Mouse (Mus musculus): ENCODE measurements around the gene Btg1-ps2. TPM values are rescaled to one million over a fixed set of nuclear protein-coding genes. Genes with fewer than 3 reads are reported as not detected.
A peak's percentile ranks its signal among the peaks of the same experiment; 100 is the strongest.
"Not testable (repeated sequence)": the region's sequence is repeated elsewhere in the genome, so short reads cannot be mapped to it uniquely, and the experiment has no call there.

Btg1-ps2 gene
- not detected in 2 replicates for polyA plus RNA-seq (2014; fragmentation: Nextera tagmentation; extraction: Ambion mirVana)

- not testable (repeated sequence) for H3K27ac ChIP-seq (replicated peaks; ENCODE audit: low read depth, low read length); ATAC-seq (ENCODE audit: low read depth); H3K27me3 ChIP-seq (replicated peaks; ENCODE audit: control insufficient read depth, insufficient read depth, low read length); H3K4me1 ChIP-seq (ENCODE audit: control insufficient read depth, insufficient read depth, low read length); H3K36me3 ChIP-seq (ENCODE audit: control insufficient read depth, insufficient read depth, low read length); H3K9me3 ChIP-seq (ENCODE audit: control insufficient read depth, low read length); H3K4me2 ChIP-seq (ENCODE audit: low read depth, low read length); H3K9ac ChIP-seq (ENCODE audit: low read depth, low read length); DNase-seq (ENCODE audit: low spot score); H3K4me3 ChIP-seq (ENCODE audit: low read depth, low read length)
These were observed at the start of gene Btg1-ps2 for GRCm38 (mm10) chrX:38043014-38043413. Gene Btg1-ps2 (minus strand): TSS chrX:38043114.

- Histone ChIP-seq H3K4me1 (ENCODE audit: control insufficient read depth, insufficient read depth, low read length) (no peaks in the 10 kb centered on the region), H3K27ac (replicated peaks; ENCODE audit: low read depth, low read length) (no peak within 1 kb of the TSS), H3K9ac (ENCODE audit: low read depth, low read length) (no peak within 1 kb of the TSS), H3K27me3 (replicated peaks; ENCODE audit: control insufficient read depth, insufficient read depth, low read length) (no peaks in the 10 kb centered on the region), H3K4me3 (ENCODE audit: low read depth, low read length) (no peak within 1 kb of the TSS), H3K4me2 (ENCODE audit: low read depth, low read length) (no peak within 1 kb of the TSS), H3K9me3 (ENCODE audit: control insufficient read depth, low read length) (no peaks in the 10 kb centered on the region), H3K36me3 (ENCODE audit: control insufficient read depth, insufficient read depth, low read length) (no peaks in the 10 kb centered on the region)
- ATAC-seq (ENCODE audit: low read depth) (no peak), DNase-seq (ENCODE audit: low spot score) (no peak)
- WGBS, result 85% methylated on average over 9 of the region's 9 CpGs
These were observed 42.1 kb upstream of the Btg1-ps2 start, which contains the start of gene Rhox11 for GRCm38 (mm10) chrX:38085041-38085440. Gene Rhox11 (minus strand): TSS chrX:38085141.

DNA sequence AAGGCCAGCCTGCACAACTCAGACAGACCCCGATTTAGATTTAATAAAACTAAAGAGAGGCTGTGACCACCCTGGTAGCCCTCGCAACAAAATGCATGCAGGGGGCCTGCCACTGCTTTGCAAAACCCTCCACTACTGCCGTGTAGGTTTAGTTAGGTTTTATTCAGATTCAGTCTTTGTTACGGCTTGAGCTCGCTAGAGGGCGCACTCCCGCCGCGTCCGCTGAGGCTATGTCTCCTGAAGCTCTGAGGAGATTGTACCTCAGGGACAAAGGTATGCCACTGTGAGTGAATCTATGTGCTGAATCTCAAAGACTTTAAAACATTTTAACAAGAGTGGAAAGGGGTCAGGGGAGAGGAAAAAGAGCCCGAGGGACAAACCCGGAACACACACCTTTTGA, 41.3 kb upstream of the Btg1-ps2 start:
- no peaks in the 10 kb centered on the region for H3K36me3 ChIP-seq (ENCODE audit: control insufficient read depth, insufficient read depth, low read length)
- peak; percentile 6 for DNase-seq (ENCODE audit: low spot score)
- H3K9me3 ChIP-seq (ENCODE audit: control insufficient read depth, low read length), result no peaks in the 10 kb centered on the region
- H3K4me3 ChIP-seq (ENCODE audit: low read depth, low read length), result no peak overlapping the region
- no peak for ATAC-seq (ENCODE audit: low read depth)
- no peak overlapping the region for H3K27ac ChIP-seq (replicated peaks; ENCODE audit: low read depth, low read length)
- H3K4me1 ChIP-seq (ENCODE audit: control insufficient read depth, insufficient read depth, low read length), result no peaks in the 10 kb centered on the region
- WGBS, result 21% methylated on average over 11 of the region's 12 CpGs
- no peak overlapping the region for H3K9ac ChIP-seq (ENCODE audit: low read depth, low read length)
- H3K27me3 ChIP-seq (replicated peaks; ENCODE audit: control insufficient read depth, insufficient read depth, low read length), result no peaks in the 10 kb centered on the region
- no peak overlapping the region for H3K4me2 ChIP-seq (ENCODE audit: low read depth, low read length)

- no peaks in the 10 kb centered on the region for H3K36me3 ChIP-seq (ENCODE audit: control insufficient read depth, insufficient read depth, low read length)
- no peaks in the 10 kb centered on the region for H3K27me3 ChIP-seq (replicated peaks; ENCODE audit: control insufficient read depth, insufficient read depth, low read length)
- H3K4me3 ChIP-seq (ENCODE audit: low read depth, low read length), result no peak within 1 kb of the TSS
- no peak within 1 kb of the TSS for H3K9ac ChIP-seq (ENCODE audit: low read depth, low read length)
- H3K4me2 ChIP-seq (ENCODE audit: low read depth, low read length), result no peak within 1 kb of the TSS
- H3K4me1 ChIP-seq (ENCODE audit: control insufficient read depth, insufficient read depth, low read length), result no peaks in the 10 kb centered on the region
- no peaks in the 10 kb centered on the region for H3K9me3 ChIP-seq (ENCODE audit: control insufficient read depth, low read length)
- WGBS, result 90% methylated on average over 11 of the region's 11 CpGs
- H3K27ac ChIP-seq (replicated peaks; ENCODE audit: low read depth, low read length), result no peak within 1 kb of the TSS
- no peak for DNase-seq (ENCODE audit: low spot score)
- ATAC-seq (ENCODE audit: low read depth), result no peak
These were observed 23.3 kb upstream of the Btg1-ps2 start, which contains the start of gene Rhox10 for GRCm38 (mm10) chrX:38066175-38066574. Gene Rhox10 (plus strand): TSS chrX:38066475.

GRCm38 (mm10) chrX:38061544-38061943, 18.6 kb upstream of the Btg1-ps2 start:
- H3K36me3 ChIP-seq (ENCODE audit: control insufficient read depth, insufficient read depth, low read length), result no peaks in the 10 kb centered on the region
- H3K9ac ChIP-seq (ENCODE audit: low read depth, low read length), result no peak overlapping the region
- DNase-seq (ENCODE audit: low spot score) (peak; percentile 8), ATAC-seq (ENCODE audit: low read depth) (no peak)
- WGBS, result 0% methylated on average over 1 of the region's 1 CpGs
- H3K27me3 ChIP-seq (replicated peaks; ENCODE audit: control insufficient read depth, insufficient read depth, low read length), result no peaks in the 10 kb centered on the region
- H3K27ac ChIP-seq (replicated peaks; ENCODE audit: low read depth, low read length), result no peak overlapping the region
- H3K4me2 ChIP-seq (ENCODE audit: low read depth, low read length), result no peak overlapping the region
- no peaks in the 10 kb centered on the region for H3K9me3 ChIP-seq (ENCODE audit: control insufficient read depth, low read length)
- H3K4me1 ChIP-seq (ENCODE audit: control insufficient read depth, insufficient read depth, low read length), result no peaks in the 10 kb centered on the region
- H3K4me3 ChIP-seq (ENCODE audit: low read depth, low read length), result no peak overlapping the region

- no peaks in the 10 kb centered on the region for H3K27me3 ChIP-seq (replicated peaks; ENCODE audit: control insufficient read depth, insufficient read depth, low read length)
- DNase-seq (ENCODE audit: low spot score) (no peak), ATAC-seq (ENCODE audit: low read depth) (no peak)
- no peak overlapping the region for H3K4me3 ChIP-seq (ENCODE audit: low read depth, low read length)
- no peak overlapping the region for H3K4me2 ChIP-seq (ENCODE audit: low read depth, low read length)
- no peak overlapping the region for H3K9ac ChIP-seq (ENCODE audit: low read depth, low read length)
- WGBS, result 93% methylated on average over 4 of the region's 5 CpGs
- H3K9me3 ChIP-seq (ENCODE audit: control insufficient read depth, low read length), result no peaks in the 10 kb centered on the region
- no peak overlapping the region for H3K27ac ChIP-seq (replicated peaks; ENCODE audit: low read depth, low read length)
- no peaks in the 10 kb centered on the region for H3K4me1 ChIP-seq (ENCODE audit: control insufficient read depth, insufficient read depth, low read length)
- no peaks in the 10 kb centered on the region for H3K36me3 ChIP-seq (ENCODE audit: control insufficient read depth, insufficient read depth, low read length)
These were observed 3.2 kb downstream of the Btg1-ps2 start for GRCm38 (mm10) chrX:38039666-38040065.

DNA sequence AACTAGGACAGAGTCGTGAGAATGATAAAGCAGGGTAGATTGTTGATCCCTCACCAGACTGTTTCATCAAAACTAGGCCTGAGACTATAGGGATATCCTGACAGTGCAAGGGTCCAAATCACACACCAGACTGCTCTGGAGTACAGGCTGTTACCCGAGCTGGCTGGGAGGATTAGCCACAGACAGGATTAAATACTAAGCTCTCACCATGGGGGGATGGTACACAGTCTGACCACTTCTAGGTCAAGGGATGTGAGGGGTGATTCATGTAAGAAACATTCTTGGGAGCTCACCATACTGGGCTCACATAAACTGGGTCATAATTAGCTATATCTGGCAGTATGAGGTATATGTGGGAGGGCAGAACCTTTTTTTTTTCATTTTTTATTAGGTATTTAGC, 9.1 kb downstream of the Btg1-ps2 start:
- no peaks in the 10 kb centered on the region for H3K27me3 ChIP-seq (replicated peaks; ENCODE audit: control insufficient read depth, insufficient read depth, low read length)
- H3K4me1 ChIP-seq (ENCODE audit: control insufficient read depth, insufficient read depth, low read length), result no peaks in the 10 kb centered on the region
- H3K9ac ChIP-seq (ENCODE audit: low read depth, low read length), result no peak overlapping the region
- 57% methylated on average over 2 of the region's 2 CpGs for WGBS
- no peaks in the 10 kb centered on the region for H3K36me3 ChIP-seq (ENCODE audit: control insufficient read depth, insufficient read depth, low read length)
- H3K4me3 ChIP-seq (ENCODE audit: low read depth, low read length), result no peak overlapping the region
- no peak for ATAC-seq (ENCODE audit: low read depth)
- no peak overlapping the region for H3K27ac ChIP-seq (replicated peaks; ENCODE audit: low read depth, low read length)
- DNase-seq (ENCODE audit: low spot score), result no peak
- no peaks in the 10 kb centered on the region for H3K9me3 ChIP-seq (ENCODE audit: control insufficient read depth, low read length)
- no peak overlapping the region for H3K4me2 ChIP-seq (ENCODE audit: low read depth, low read length)

- not testable (repeated sequence) for H3K4me3 ChIP-seq (ENCODE audit: low read depth, low read length); H3K4me1 ChIP-seq (ENCODE audit: control insufficient read depth, insufficient read depth, low read length); H3K4me2 ChIP-seq (ENCODE audit: low read depth, low read length); ATAC-seq (ENCODE audit: low read depth); H3K36me3 ChIP-seq (ENCODE audit: control insufficient read depth, insufficient read depth, low read length); H3K9me3 ChIP-seq (ENCODE audit: control insufficient read depth, low read length); H3K9ac ChIP-seq (ENCODE audit: low read depth, low read length); H3K27me3 ChIP-seq (replicated peaks; ENCODE audit: control insufficient read depth, insufficient read depth, low read length); DNase-seq (ENCODE audit: low spot score); H3K27ac ChIP-seq (replicated peaks; ENCODE audit: low read depth, low read length)
These were observed 24.3 kb downstream of the Btg1-ps2 start, which contains the start of gene Btg1-ps1 for GRCm38 (mm10) chrX:38018597-38018996. Gene Btg1-ps1 (minus strand): TSS chrX:38018815.

GRCm38 (mm10) chrX:38008756-38009155, 34.2 kb downstream of the Btg1-ps2 start:
- 71% methylated on average over 2 of the region's 2 CpGs for WGBS
- H3K27me3 ChIP-seq (replicated peaks; ENCODE audit: control insufficient read depth, insufficient read depth, low read length), result no peaks in the 10 kb centered on the region
- DNase-seq (ENCODE audit: low spot score), result no peak

More at GRCm38 (mm10) chrX:38008756-38009155, 34.2 kb downstream of the Btg1-ps2 start:
- no peak overlapping the region for H3K4me3 ChIP-seq (ENCODE audit: low read depth, low read length)
- no peaks in the 10 kb centered on the region for H3K9me3 ChIP-seq (ENCODE audit: control insufficient read depth, low read length)
- ATAC-seq (ENCODE audit: low read depth), result no peak
- H3K4me1 ChIP-seq (ENCODE audit: control insufficient read depth, insufficient read depth, low read length), result no peaks in the 10 kb centered on the region
- H3K36me3 ChIP-seq (ENCODE audit: control insufficient read depth, insufficient read depth, low read length), result no peaks in the 10 kb centered on the region
- no peak overlapping the region for H3K9ac ChIP-seq (ENCODE audit: low read depth, low read length)
- H3K27ac ChIP-seq (replicated peaks; ENCODE audit: low read depth, low read length), result no peak overlapping the region
- no peak overlapping the region for H3K4me2 ChIP-seq (ENCODE audit: low read depth, low read length)
